Mouse (Mus musculus): Measurements from ENCODE around the gene Kank4.
"Not testable (repeated sequence)": the region's sequence is repeated elsewhere in the genome, so short reads cannot be mapped to it uniquely, and the experiment has no call there.

The Kank4 gene

GRCm38 (mm10) chr4:98817184-98817911 is at the start of gene Kank4:
TSS of gene Kank4 (minus strand) at chr4:98817537.
- DNase-seq: no peak

- no peak for DNase-seq
Observed at GRCm38 (mm10) chr4:98865386-98866237, 48.3 kb upstream of the Kank4 start.

- DNase-seq: no peak
Observed at GRCm38 (mm10) chr4:98864546-98864945, 47.2 kb upstream of the Kank4 start.

- DNase-seq: no peak
Observed at GRCm38 (mm10) chr4:98864094-98864493, 46.8 kb upstream of the Kank4 start.

- DNase-seq: no peak
Observed at GRCm38 (mm10) chr4:98863451-98863850, 46.1 kb upstream of the Kank4 start.

GRCm38 (mm10) chr4:98858151-98858855 is 41.0 kb upstream of the Kank4 start:
- no peak for DNase-seq

GRCm38 (mm10) chr4:98857037-98857648 is 39.8 kb upstream of the Kank4 start:
- DNase-seq: no peak

GRCm38 (mm10) chr4:98853926-98854325 is 36.6 kb upstream of the Kank4 start:
- no peak for DNase-seq

GRCm38 (mm10) chr4:98850485-98850884 is 33.1 kb upstream of the Kank4 start:
- not testable (repeated sequence) for DNase-seq

GRCm38 (mm10) chr4:98847120-98847885 is 30.0 kb upstream of the Kank4 start:
- no peak for DNase-seq

GRCm38 (mm10) chr4:98846396-98846795 is 29.1 kb upstream of the Kank4 start:
- DNase-seq: no peak

- no peak for DNase-seq
Observed at GRCm38 (mm10) chr4:98845687-98846125, 28.4 kb upstream of the Kank4 start.

GRCm38 (mm10) chr4:98845201-98845600 is 27.9 kb upstream of the Kank4 start:
- no peak for DNase-seq

- DNase-seq: no peak
Observed at GRCm38 (mm10) chr4:98843906-98844597, 26.7 kb upstream of the Kank4 start.

GRCm38 (mm10) chr4:98841251-98841650 is 23.9 kb upstream of the Kank4 start:
- DNase-seq: not testable (repeated sequence)

- DNase-seq: no peak
Observed at GRCm38 (mm10) chr4:98840526-98840925, 23.2 kb upstream of the Kank4 start.

GRCm38 (mm10) chr4:98838913-98839312 is 21.6 kb upstream of the Kank4 start:
- no peak for DNase-seq

GRCm38 (mm10) chr4:98837715-98838505 is 20.6 kb upstream of the Kank4 start:
- DNase-seq: no peak

- no peak for DNase-seq
Observed at GRCm38 (mm10) chr4:98836519-98836918, 19.2 kb upstream of the Kank4 start.

- no peak for DNase-seq
Observed at GRCm38 (mm10) chr4:98834782-98835181, 17.4 kb upstream of the Kank4 start.

- DNase-seq: no peak
Observed at GRCm38 (mm10) chr4:98831726-98832125, 14.4 kb upstream of the Kank4 start.
